Mouse (Mus musculus): ENCODE results near the gene Tor1aip2. TPM values are rescaled to one million over a fixed set of nuclear protein-coding genes. Genes with fewer than 3 reads are reported as not detected.

Tor1aip2 gene
- 16.2 and 18.9 TPM in 2 replicates for polyA plus RNA-seq (2012; rRNA removed)

DNA sequence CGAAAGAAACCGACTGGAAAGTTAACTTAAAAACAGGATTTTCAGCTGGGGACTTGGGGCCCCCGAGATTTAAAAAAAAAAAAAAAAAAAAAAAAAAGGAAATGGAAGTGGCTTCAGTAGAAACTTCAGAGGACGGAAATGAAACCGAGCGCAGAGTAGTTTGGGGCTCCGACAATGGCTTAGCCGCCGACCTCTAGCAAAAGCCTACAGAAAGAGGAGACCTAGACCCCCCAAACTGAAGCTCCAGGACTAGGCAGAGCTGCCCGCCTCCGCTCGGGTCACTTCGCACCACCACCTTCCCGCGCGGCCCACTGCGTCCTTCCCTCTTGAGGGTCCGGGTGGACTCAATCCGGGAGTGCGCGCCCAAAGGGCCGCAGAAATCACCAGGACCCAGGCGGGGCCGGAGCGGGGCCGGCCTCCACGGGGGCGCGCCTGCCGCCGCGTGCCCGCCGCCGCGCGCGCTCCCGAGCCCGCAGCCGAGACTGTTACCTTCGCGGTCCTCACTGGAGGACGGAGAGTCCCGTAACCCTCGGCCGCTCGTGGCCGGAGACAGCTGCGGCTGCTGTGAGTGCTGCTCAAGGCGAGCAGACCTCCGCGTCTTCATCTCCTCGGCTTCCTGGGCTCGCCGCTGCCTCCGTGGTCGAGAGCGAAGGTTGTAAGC, at the start of gene Tor1aip2:
Gene Tor1aip2 (plus strand): TSS at position 135 of the 661 bp plus-strand sequence.

GRCm38 (mm10) chr1:156035930-156036737, 931 bp downstream of the Tor1aip2 start, which contains the start of gene Tor1aip1:
TSS of gene Tor1aip1 (minus strand) at chr1:156036480.

Other genes starting within 250 kb of the Tor1aip2 start
- 167 and 184 TPM in 2 replicates for gene Qsox1, start 222.5 kb upstream of the Tor1aip2 start, polyA plus RNA-seq (2012; rRNA removed)
- gene Cep350, start 62.1 kb upstream of the Tor1aip2 start, polyA plus RNA-seq (2012; rRNA removed): 1.9 and 2.1 TPM in 2 replicates
- 6.3 and 10.6 TPM in 2 replicates for gene Tor1aip1, start 1.1 kb downstream of the Tor1aip2 start, polyA plus RNA-seq (2012; rRNA removed)
- 0.27 and 0.31 TPM in 2 replicates for gene Fam163a, start 169.6 kb downstream of the Tor1aip2 start, polyA plus RNA-seq (2012; rRNA removed)